17 mouse cellular contexts compared by ENCODE assay signal in genomic region chr4:74287851-74288250, GRCm38 (mm10).
"Had no signal": no experiment of that assay in that cellular context is flagged by ENCODE, and none has a peak within 500 bp of the region (broad histone marks: within the 10 kb centered on the region; RNA-seq: fewer than 3 reads in every experiment).

No protein-coding gene starts in this region.

- H3K27me3 ChIP-seq: lung, embryonic 15.5 days; megakaryocyte, embryonic 14.5 days; midbrain, embryonic 13.5 days; midbrain, embryonic 15.5 days; neural tube, embryonic 12.5 days; stomach, embryonic 15.5 days had no signal

- H3K4me2 ChIP-seq: lung, embryonic 15.5 days; midbrain, embryonic 11.5 days; midbrain, embryonic 13.5 days; midbrain, embryonic 15.5 days; neural tube, embryonic 12.5 days; stomach, embryonic 15.5 days had no signal

- H3K9ac ChIP-seq: lung, embryonic 15.5 days; midbrain, embryonic 13.5 days; midbrain, embryonic 15.5 days; neural tube, embryonic 12.5 days; stomach, embryonic 15.5 days had no signal

- H3K36me3 ChIP-seq: lung, embryonic 15.5 days; midbrain, embryonic 15.5 days; neural tube, embryonic 12.5 days had no signal

- H3K9me3 ChIP-seq: lung, embryonic 15.5 days; megakaryocyte, embryonic 14.5 days; midbrain, embryonic 13.5 days; midbrain, embryonic 15.5 days; neural tube, embryonic 12.5 days; stomach, embryonic 15.5 days had no signal

- H3K27ac ChIP-seq: lung, embryonic 15.5 days; macrophage; midbrain, embryonic 13.5 days; midbrain, embryonic 15.5 days; neural tube, embryonic 12.5 days; stomach, embryonic 15.5 days; stomach, postnatal 0 days had no signal

- DNase-seq: lung, adult 2 months; lung, postnatal 14 days; lung, postnatal 36 days; right cerebral cortex, postnatal 14 days; thymus, adult 2 months; thymus, postnatal 25 days; thymus, postnatal 4 days had no signal

- H3K4me1 ChIP-seq: lung, embryonic 15.5 days; midbrain, embryonic 13.5 days; midbrain, embryonic 15.5 days; neural tube, embryonic 12.5 days; stomach, embryonic 15.5 days had no signal

- ATAC-seq: lung, postnatal 0 days; midbrain, embryonic 13.5 days; midbrain, embryonic 15.5 days had no signal

- H3K4me3 ChIP-seq: lung, embryonic 15.5 days; megakaryocyte, embryonic 14.5 days; midbrain, embryonic 13.5 days; midbrain, embryonic 15.5 days; neural tube, embryonic 12.5 days; stomach, embryonic 15.5 days had no signal
